Mouse (Mus musculus) myocyte (in vitro differentiated cells): ENCODE measurements around the gene Tesmin.

Experiments used
- CEBPB ChIP-seq: IDR thresholded peaks from 2 replicates; pipeline ENCODE4 v1.6.1; 2011; ENCODE audit warnings: mild to moderate bottlenecking, moderate library complexity; ENCODE audit not compliant: poor library complexity, insufficient read depth, severe bottlenecking
- E2F4 ChIP-seq: IDR thresholded peaks from one replicate; pipeline ENCODE4 v1.6.1; 2011; ENCODE audit warnings: mild to moderate bottlenecking, control low read depth, moderate library complexity; ENCODE audit not compliant: insufficient read depth
- MAX ChIP-seq: IDR thresholded peaks from one replicate; pipeline ENCODE4 v1.6.1; 2011; ENCODE audit warnings: low read depth, mild to moderate bottlenecking, control low read depth
- MYOG ChIP-seq, 3 experiments: IDR thresholded peaks; one replicate each; pipeline ENCODE4 v1.6.1; 2011; ENCODE audit warnings: control low read depth in 2 of 3, low read depth in 2 of 3, mild to moderate bottlenecking in 2 of 3; ENCODE audit not compliant: insufficient read length in 2 of 3, control insufficient read depth in 1 of 3, insufficient read depth in 1 of 3
- POLR2A ChIP-seq: IDR thresholded peaks from one replicate; pipeline ENCODE4 v1.6.1; 2011; ENCODE audit warnings: low read depth, mild to moderate bottlenecking, control low read depth, moderate library complexity; ENCODE audit not compliant: insufficient read length
- POLR2AphosphoS2 ChIP-seq: IDR thresholded peaks from one replicate; pipeline ENCODE4 v1.6.1; 2011; ENCODE audit warnings: low read depth, control low read depth; ENCODE audit not compliant: insufficient read length
- SRF ChIP-seq: IDR thresholded peaks from one replicate; pipeline ENCODE4 v1.6.1; 2011; ENCODE audit warnings: low read depth; ENCODE audit not compliant: control insufficient read depth, insufficient read length
- USF1 ChIP-seq: IDR thresholded peaks from one replicate; pipeline ENCODE4 v1.6.1; 2011; ENCODE audit warnings: low read depth, mild to moderate bottlenecking, control low read depth, moderate library complexity

GRCm38 (mm10) chr19:3359841-3360588, 28.6 kb upstream of the Tesmin start:
- no peak for TF ChIP-seq POLR2A
- no peak for TF ChIP-seq CEBPB
- TF ChIP-seq MAX = no peak
- TF ChIP-seq SRF = no peak
- TF ChIP-seq POLR2AphosphoS2 = no peak
- no peak for TF ChIP-seq E2F4
- TF ChIP-seq MYOG (IDR thresholded peaks at IDR 0.05; ENCODE audit: control insufficient read depth in 1 of 3, insufficient read depth in 1 of 3, insufficient read length in 2 of 3, low read depth in 2 of 3) = no peak
- no peak for TF ChIP-seq USF1
